ENCODE assay signal across 8 mouse cellular contexts in the genomic region with DNA sequence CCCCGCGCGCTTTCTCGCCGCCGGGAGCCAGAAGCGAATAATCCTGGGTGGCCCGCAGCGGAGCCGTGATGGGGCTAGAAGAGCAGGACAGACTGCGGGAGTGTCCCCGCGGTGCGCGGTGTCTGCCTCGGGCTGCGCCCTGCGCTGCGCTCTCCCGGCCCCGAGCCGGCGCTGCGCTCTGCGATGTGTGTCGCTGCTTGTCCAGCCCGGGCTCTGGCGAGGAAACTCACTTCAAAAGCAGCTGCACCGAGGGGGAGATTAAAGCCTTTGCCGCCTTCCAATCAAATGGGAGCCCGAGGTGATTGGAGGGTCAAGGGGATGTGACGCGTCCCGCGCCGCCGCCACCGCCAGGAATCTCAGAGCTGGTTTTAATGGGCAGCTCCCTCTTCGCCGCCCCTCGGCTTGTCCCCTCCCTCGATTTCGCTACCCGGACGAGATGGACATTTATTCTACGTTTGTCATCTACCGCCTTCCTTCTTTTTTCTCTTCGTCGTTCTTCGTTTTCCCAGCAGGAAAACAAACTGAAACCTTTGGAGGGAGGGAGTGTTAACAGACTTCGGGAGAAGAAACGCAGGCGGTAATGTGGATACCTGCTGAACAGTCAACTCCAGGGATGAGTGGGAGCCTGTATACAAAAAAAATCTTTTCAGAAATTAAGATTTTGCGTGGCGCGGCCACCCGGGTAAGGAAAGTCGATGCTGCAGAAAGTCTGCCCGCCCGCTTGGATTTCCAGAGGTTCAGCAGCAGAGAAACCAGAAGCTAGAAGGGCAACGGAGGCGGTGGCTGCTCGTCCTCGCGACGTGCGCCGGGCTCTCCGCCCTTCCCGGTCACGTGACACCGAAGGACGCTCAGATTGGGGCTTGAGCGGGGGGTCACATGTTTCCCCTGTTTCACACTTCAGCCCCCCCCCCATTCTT. TPM values are rescaled to one million over a fixed set of nuclear protein-coding genes. Genes with fewer than 3 reads are reported as not detected.
DNase-seq lines count a peak whose midpoint lies in the region; ATAC-seq and TF ChIP-seq lines count a peak whose summit lies in the region.

No protein-coding gene starts in this region.

- H3K36me3 ChIP-seq in heart, embryonic 12.5 days: no peaks in the 10 kb centered on the region
- no peaks in the 10 kb centered on the region for H3K36me3 ChIP-seq in liver, embryonic 13.5 days
- H3K36me3 ChIP-seq in testis, adult 2 months (ENCODE audit: control insufficient read depth, insufficient read depth, low read length): no peaks in the 10 kb centered on the region

- ATAC-seq in heart, embryonic 12.5 days (ENCODE audit: insufficient number of reproducible peaks, low FRiP score): peak; percentile 75
- peak; percentile 53 for ATAC-seq in liver, embryonic 13.5 days (ENCODE audit: low read depth)

- peak overlapping the region; percentile 85 for H3K4me2 ChIP-seq in heart, embryonic 12.5 days
- H3K4me2 ChIP-seq in liver, embryonic 13.5 days: peak overlapping the region; percentile 66

- under 1% methylated on average over 66 of the region's 74 CpGs for whole genome bisulfite sequencing in heart, embryonic 12.5 days
- under 1% methylated on average over 74 of the region's 74 CpGs for WGBS in liver, embryonic 13.5 days (ENCODE audit: insufficient replicate concordance)

- TF ChIP-seq CTCF in testis, adult 2 months (IDR thresholded peaks at IDR 0.05; ENCODE audit: control insufficient read depth, insufficient read depth, insufficient replicate concordance, low read depth, low read length): no peak

- no peaks in the 10 kb centered on the region for H3K9me3 ChIP-seq in heart, embryonic 12.5 days (replicated peaks)
- no peaks in the 10 kb centered on the region for H3K9me3 ChIP-seq in liver, embryonic 13.5 days (replicated peaks)

- peak overlapping the region; percentile 86 for H3K27ac ChIP-seq in heart, embryonic 12.5 days (ENCODE audit: poor library complexity, severe bottlenecking)
- peak overlapping the region; percentile 63 for H3K27ac ChIP-seq in liver, embryonic 13.5 days
- peak overlapping the region; percentile 80 for H3K27ac ChIP-seq in testis, adult 2 months (ENCODE audit: control insufficient read depth, insufficient read depth, low read depth, low read length)

- peak overlapping the region; percentile 81 for H3K9ac ChIP-seq in heart, embryonic 12.5 days
- peak overlapping the region; percentile 59 for H3K9ac ChIP-seq in liver, embryonic 13.5 days

- peaks cover 36% of the 10 kb centered on the region for H3K4me1 ChIP-seq in heart, embryonic 12.5 days (replicated peaks)
- H3K4me1 ChIP-seq in liver, embryonic 13.5 days (replicated peaks): peaks cover 42% of the 10 kb centered on the region
- peaks cover 29% of the 10 kb centered on the region for H3K4me1 ChIP-seq in testis, adult 2 months (ENCODE audit: control insufficient read depth, insufficient read depth, low read length)

- peak overlapping the region; percentile 73 for H3K4me3 ChIP-seq in heart, embryonic 12.5 days
- H3K4me3 ChIP-seq in liver, embryonic 13.5 days (replicated peaks): peak overlapping the region; percentile 59
- H3K4me3 ChIP-seq in testis, adult 2 months (ENCODE audit: control insufficient read depth, low read depth, low read length): peak overlapping the region; percentile 63

- TF ChIP-seq POLR2A in testis, adult 2 months (IDR thresholded peaks at IDR 0.05; ENCODE audit: control insufficient read depth, low read depth, low read length): peak; percentile 68

- H3K27me3 ChIP-seq in heart, embryonic 12.5 days (replicated peaks): peaks cover 41% of the 10 kb centered on the region
- peaks cover 98% of the 10 kb centered on the region for H3K27me3 ChIP-seq in liver, embryonic 13.5 days
- H3K27me3 ChIP-seq in testis, adult 2 months (ENCODE audit: control insufficient read depth, insufficient read depth, low read length): peaks cover 8% of the 10 kb centered on the region

- peak; percentile 96 for DNase-seq in 3134 (ENCODE audit: extremely low read depth, insufficient read length, low spot score)
- DNase-seq in adrenal gland, postnatal 4 days (ENCODE audit: low spot score in 2 of 2): peak; percentile 91 to 94
- peak; percentile 81 for DNase-seq in fat pad, adult 2 months (ENCODE audit: extremely low read depth, low read depth, low spot score)
- DNase-seq in kidney, postnatal 14 days: peak; percentile 99
- DNase-seq in liver, embryonic 13.5 days: peak; percentile 38
- DNase-seq in neural tube, embryonic 10.5 days (ENCODE audit: extremely low spot score, low spot score): peak; percentile 95

RNA-seq across cellular contexts. Expression of a gene that starts 1.5 kb away (rescaled TPM):
- 10 to 100 TPM; 41.7 to 57.4 TPM for total RNA-seq in adrenal gland, postnatal 4 days (2021)
- polyA plus RNA-seq in heart, embryonic 12.5 days (2016; fragmentation: Nextera tagmentation; extraction: Ambion mirVana): 4.7 and 5.6 TPM in 2 replicates
- 0.82 and 1.4 TPM in 2 replicates for polyA plus RNA-seq in liver, embryonic 13.5 days (2015; fragmentation: Nextera tagmentation; extraction: Ambion mirVana)
- 0.43 and 1.4 TPM in 2 replicates for polyA plus RNA-seq in testis, adult 2 months (2012; rRNA removed)

RNA-seq across cellular contexts. Expression of a gene that starts 31.6 kb away (rescaled TPM):
- total RNA-seq in adrenal gland, postnatal 4 days (2021): 1 to 10 TPM; 3.7 to 3.9 TPM
- 1.0 and 1.3 TPM in 2 replicates for polyA plus RNA-seq in heart, embryonic 12.5 days (2016; fragmentation: Nextera tagmentation; extraction: Ambion mirVana)
- polyA plus RNA-seq in liver, embryonic 13.5 days (2015; fragmentation: Nextera tagmentation; extraction: Ambion mirVana): 0.25 and 0.27 TPM in 2 replicates
- polyA plus RNA-seq in testis, adult 2 months (2012; rRNA removed): 1.6 and 2.1 TPM in 2 replicates

Comparison
In these comparisons a context has a peak if more than half of its experiments do, and no peak if none do; other contexts are left out.
1. Peak in every context shown above with its lines: DNase-seq, ATAC-seq, H3K4me3 ChIP-seq and H3K27ac ChIP-seq.
2. DNase-seq: peak in every context shown above with its lines; median percentile 99 in kidney, postnatal 14 days; 96 in 3134; 95 in neural tube, embryonic 10.5 days; 92 in adrenal gland, postnatal 4 days; 81 in fat pad, adult 2 months; 38 in liver, embryonic 13.5 days.